Mouse (Mus musculus): ENCODE measurements at regions not wholly inside any gene's neighbourhood (a gene's known extent, or its start where the extent isn't known, plus 50 kb on each side); places are given as distances from the start of the nearest gene placed in this dataset.

GRCm38 (mm10) chr4:33686135-33686534 is 238.3 kb upstream of the Cnr1 start:
- no peak for DNase-seq (ENCODE audit: low read depth, low spot score)

DNA sequence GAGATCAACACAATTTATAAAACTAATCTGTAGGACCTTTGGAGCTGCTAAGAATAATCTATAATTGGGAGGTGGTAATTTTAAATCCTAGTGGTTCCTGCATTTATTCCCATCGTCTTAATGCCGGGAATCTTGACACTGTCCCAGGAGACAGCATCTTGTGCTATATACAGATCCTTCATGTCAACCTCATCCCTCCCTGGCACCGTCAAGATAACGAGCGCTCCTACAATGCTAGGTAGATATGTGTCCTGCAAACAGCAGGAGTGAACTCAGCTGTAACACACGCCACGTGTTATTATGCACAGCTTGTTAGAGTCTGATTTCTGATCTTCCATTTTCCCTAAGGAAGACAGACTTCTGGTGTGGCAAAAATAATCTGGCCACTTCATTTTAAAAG is 237.0 kb upstream of the Cnr1 start:
- no peak for DNase-seq (ENCODE audit: low read depth, low spot score)

DNA sequence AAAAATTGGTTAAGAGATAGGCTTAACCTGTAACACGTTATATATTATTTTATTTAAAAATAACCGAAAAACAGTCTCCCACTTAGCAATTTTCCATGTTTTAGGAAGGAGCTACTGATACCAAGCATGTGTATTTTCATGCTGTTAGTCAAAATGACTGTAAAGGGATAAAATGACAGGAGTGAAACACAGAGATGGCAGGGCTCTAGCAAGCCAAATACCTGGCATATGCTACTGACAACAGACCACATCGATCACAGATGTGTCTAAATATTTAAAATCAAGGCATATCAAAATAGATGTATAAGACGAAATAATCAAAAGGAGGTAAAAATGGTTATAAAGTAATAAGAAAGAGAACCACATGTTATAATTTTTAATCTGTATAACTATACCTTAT is 231.0 kb upstream of the Cnr1 start:
- DNase-seq (ENCODE audit: low read depth, low spot score), result no peak

GRCm38 (mm10) chr4:33696969-33697368 is 227.4 kb upstream of the Cnr1 start:
- no peak for DNase-seq (ENCODE audit: low read depth, low spot score)

GRCm38 (mm10) chr4:33702028-33702666 is 222.2 kb upstream of the Cnr1 start:
- no peak for DNase-seq (ENCODE audit: low read depth, low spot score)

GRCm38 (mm10) chr4:33705722-33706121 is 218.7 kb upstream of the Cnr1 start:
- no peak for DNase-seq (ENCODE audit: low read depth, low spot score)

DNA sequence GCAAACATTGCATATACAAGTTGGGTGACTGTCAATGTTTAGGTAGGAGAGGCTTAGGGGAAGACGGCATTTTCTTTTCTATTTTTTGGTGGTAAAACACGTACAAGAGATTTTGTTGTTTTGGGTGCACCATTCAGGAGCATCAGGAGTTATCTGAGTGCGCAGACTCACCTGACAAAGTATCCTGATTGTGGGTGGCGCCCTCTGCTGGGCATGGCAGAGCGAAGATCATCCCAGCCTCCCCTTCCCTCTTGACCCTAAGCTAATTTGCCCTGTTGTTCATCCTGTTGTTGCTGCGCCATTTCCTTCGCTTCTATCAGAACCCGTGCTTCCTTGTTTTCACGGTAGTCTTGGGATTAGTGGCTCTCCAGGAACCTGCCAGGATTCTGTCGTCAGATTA is 217.6 kb upstream of the Cnr1 start:
- DNase-seq (ENCODE audit: low read depth, low spot score), result peak; percentile 7

GRCm38 (mm10) chr4:33716475-33717117 is 207.8 kb upstream of the Cnr1 start:
- no peak for DNase-seq (ENCODE audit: low read depth, low spot score)

DNA sequence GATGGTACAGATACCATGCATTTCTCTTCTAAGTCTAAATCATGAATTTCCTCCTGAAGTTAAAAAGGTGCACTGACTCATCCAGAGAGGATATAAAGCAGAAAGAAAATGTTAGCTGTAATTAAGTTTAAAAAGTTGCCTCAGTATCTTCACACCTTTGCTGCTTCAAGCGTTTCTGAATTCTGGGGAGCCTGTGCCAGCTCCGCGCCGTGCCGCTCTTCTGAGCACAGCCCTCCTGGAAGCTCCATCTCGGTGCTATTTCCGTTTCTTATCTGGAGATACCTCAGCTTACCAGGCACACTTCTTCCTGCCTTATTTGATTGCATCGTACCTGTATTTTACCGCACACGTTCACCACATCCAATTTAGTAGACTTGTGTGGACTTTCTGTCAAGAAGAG is 203.4 kb upstream of the Cnr1 start:
- no peak for DNase-seq (ENCODE audit: low read depth, low spot score)

DNA sequence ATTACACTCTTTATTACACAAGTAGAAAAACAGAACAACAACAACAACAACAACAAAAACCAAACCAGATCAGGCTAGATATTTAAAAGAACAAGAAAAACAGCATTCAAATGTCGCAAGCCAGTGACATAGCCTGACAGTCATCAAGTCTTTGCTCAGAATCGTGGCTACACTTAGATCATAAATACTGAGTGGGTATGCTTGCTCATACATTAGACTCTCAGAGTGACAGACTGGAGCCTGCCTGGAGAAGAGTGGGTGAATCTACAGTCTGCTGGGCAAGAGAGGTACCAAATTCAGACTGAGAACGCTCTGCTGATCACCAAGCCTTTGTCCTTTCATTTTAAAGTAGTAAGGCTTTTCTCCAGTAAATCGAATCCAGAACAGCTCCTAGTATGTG is 202.4 kb upstream of the Cnr1 start:
- DNase-seq (ENCODE audit: low read depth, low spot score), result no peak

GRCm38 (mm10) chr4:33731837-33732236 is 192.6 kb upstream of the Cnr1 start:
- no peak for DNase-seq (ENCODE audit: low read depth, low spot score)

DNA sequence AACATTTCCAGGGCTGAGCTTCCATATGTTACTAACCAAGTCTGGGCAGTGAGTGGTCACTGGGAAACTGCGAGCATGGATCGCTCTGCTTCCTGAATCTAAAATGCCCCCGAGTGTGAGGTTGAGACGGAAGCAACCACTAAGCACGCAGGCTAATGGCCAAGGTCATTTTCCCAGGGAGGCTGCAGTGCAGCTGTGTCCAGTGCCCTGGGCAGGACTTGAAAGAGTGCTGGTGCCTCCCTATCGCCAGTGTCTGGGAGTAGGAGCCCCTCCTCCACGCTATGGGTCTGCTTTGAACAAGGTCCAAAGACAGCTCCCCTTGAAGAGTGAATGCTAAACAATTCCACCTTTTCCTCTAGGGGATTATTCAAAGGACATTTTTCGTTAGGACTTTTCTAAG is 189.5 kb upstream of the Cnr1 start:
- no peak for DNase-seq (ENCODE audit: low read depth, low spot score)

- no peak for DNase-seq (ENCODE audit: low read depth, low spot score)
Observed at GRCm38 (mm10) chr4:33735442-33735966, 188.9 kb upstream of the Cnr1 start.

DNA sequence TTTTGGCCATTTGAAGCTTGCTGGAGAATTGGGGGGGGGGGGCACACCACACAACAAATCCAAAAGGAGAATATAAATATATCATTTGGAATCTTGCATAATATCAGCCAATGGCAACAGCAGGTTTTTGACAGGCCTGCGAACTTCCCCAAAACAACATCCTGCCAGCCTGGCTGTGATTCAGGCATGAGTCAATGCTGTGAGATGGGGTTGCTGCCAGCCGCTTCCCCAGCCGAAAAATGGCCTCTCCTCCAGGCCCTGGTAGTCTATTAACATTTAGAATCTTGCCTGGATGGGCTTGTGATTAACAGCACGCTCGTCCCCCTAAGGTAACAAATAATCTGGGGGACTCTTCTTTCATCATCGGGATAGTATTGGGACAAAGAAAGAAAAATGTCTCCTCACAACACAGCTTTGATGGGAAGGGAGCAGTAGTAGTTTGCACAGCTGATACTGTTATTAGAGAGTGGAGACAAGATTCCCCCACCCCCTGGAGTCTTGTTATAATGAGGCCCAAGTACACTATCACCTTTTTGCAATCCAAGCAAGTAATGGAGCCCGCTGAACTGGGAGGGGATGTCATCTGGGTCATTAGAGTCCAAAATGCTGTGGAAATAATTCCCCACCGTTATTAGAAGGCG is 188.2 kb upstream of the Cnr1 start:
- no peak for DNase-seq (ENCODE audit: low read depth, low spot score)

DNA sequence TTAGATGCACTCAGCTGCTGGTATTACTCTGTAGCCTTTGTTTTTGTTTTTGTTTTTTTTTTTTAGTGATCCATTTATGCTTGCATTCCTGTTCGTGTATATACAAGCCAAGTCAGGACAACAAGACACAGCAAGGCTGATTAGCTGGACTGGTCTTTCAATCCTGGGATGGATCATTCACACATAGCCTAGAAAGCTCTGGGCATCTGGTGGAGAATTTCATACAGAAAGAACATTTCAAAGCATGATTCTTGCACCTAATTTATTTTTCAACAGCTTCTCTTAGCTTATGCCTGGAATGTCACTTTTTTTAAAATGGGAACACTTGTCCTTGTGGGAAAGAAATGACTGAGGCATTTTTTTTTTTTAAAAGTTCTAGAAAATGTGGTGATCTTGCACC is 187.1 kb upstream of the Cnr1 start:
- DNase-seq (ENCODE audit: low read depth, low spot score), result no peak

DNA sequence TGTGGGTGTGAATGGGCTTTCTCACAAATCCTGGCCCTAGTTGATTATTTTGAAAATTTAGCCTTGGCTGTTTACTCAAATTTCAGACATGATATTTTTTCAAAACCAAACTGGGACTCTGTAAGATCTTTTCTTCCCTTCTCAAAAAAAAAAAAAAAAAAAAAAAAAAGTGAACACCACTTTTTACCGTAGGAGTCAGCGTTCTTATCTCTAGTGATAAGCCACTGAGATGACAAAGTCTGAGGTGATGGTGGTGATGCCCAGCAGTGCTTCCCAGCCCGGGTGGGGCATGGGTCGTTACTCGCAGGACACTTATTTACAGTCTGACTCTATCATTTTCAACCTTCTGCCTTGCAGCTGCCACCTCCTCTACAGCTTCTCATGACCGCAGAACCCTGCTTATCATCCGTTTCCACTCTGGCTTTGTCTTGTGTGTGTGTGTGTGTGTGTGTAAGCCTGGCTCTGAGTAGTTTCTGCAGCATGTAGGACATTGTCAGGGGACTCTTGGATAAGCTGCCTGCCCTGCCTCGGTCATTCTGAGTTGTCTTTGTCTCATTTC is 186.5 kb upstream of the Cnr1 start:
- DNase-seq (ENCODE audit: low read depth, low spot score), result no peak

- DNase-seq (ENCODE audit: low read depth, low spot score), result no peak
Observed at GRCm38 (mm10) chr4:33739211-33739904, 185.0 kb upstream of the Cnr1 start.

- no peak for DNase-seq (ENCODE audit: low read depth, low spot score)
Observed at GRCm38 (mm10) chr4:33740982-33741381, 183.4 kb upstream of the Cnr1 start.

DNA sequence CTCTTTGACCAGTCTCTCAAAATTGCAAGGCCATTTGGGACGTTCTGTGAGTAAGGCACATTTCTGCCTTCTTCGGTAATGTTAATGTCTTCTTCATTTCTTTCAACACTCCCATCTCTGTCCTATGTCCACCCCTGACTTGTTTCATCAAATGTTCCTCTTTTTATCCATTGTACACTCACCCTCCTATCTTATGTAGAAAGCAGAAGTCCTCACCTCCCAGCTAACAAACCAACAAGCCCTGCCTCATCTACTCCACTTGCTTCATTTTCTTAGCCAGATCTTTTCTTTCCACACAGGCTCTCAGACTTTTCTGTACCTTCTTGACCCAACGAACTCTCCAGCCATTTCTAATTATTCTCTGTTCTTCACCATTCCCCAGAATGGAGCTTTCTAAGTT is 179.2 kb upstream of the Cnr1 start:
- no peak for DNase-seq (ENCODE audit: low read depth, low spot score)

DNA sequence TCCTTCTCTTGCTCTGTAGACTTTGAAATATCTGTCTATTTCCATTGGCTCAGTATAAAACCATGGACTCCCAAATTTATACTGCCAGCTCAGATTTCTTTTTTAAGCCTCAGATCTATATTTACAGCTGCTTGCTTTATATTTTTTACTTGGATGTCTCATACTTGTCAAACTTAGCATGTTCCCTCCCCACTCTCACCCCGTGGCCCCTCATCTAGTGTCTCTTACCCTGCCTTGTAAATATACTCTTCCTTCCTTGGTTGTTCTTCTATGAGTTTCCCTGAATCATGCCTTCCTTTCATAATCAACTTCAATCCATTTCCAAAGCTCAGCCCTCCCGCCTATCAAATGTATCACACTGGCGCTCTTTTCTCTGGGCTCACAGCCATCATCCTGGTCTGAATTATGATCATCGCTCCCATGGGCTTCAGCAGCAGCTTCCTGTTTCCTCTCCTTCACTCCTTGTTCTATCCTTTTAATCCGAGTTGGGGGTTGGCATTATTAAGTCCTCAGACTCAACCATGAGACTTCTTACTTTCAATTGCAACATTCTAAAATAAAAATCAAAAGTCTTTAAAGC is 177.0 kb upstream of the Cnr1 start:
- no peak for DNase-seq (ENCODE audit: low read depth, low spot score)

GRCm38 (mm10) chr4:33767721-33768120 is 156.7 kb upstream of the Cnr1 start:
- no peak for DNase-seq (ENCODE audit: low read depth, low spot score)

DNA sequence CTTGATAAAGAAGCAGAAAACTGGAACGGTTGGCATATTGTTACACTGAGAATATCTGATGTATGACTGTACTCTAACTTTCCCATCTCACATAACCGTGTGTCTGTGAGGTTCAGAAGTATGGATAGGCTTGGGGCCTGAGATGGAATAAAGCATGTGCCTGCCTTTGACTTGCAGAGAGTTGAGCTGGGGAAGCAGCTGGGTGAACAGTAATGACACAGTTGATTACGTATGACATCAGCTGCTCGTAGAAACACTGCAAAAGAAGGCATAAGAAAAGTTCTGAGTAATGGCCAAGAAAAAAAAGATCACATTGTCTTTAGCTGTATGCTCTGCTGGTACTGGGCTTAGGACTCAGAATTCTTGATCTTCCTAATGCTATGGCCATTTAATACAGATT is 138.4 kb upstream of the Cnr1 start:
- no peak for DNase-seq (ENCODE audit: low read depth, low spot score)

All from WW6 (cell line).